8 mouse cellular contexts compared by ENCODE assay signal in genomic region chr9:58555685-58556414, GRCm38 (mm10). TPM values are rescaled to one million over a fixed set of nuclear protein-coding genes. Genes with fewer than 3 reads are reported as not detected.
DNase-seq lines count a peak whose midpoint lies in the region; ATAC-seq and TF ChIP-seq lines count a peak whose summit lies in the region.

No protein-coding gene starts in this region.

- TF ChIP-seq CTCF in kidney, adult 2 months (conservative IDR thresholded peaks at IDR 0.05; ENCODE audit: insufficient read depth, insufficient read length, low read depth, low read length), result no peak
- TF ChIP-seq CTCF in cortical plate, adult 2 months (IDR thresholded peaks at IDR 0.05; ENCODE audit: extremely low read depth, insufficient read depth, low read length), result no peak

- no peak for ATAC-seq in hindbrain, embryonic 16.5 days
- no peak for ATAC-seq in midbrain, embryonic 16.5 days

- H3K27me3 ChIP-seq in kidney, adult 2 months (replicated peaks; ENCODE audit: control insufficient read depth, insufficient read depth, low read length), result no peaks in the 10 kb centered on the region
- no peaks in the 10 kb centered on the region for H3K27me3 ChIP-seq in hindbrain, embryonic 16.5 days (replicated peaks; ENCODE audit: control insufficient read depth, insufficient read depth, low read length)
- H3K27me3 ChIP-seq in midbrain, embryonic 16.5 days (ENCODE audit: control insufficient read depth, insufficient read depth, low read depth, low read length), result no peaks in the 10 kb centered on the region

- H3K4me2 ChIP-seq in hindbrain, embryonic 16.5 days (ENCODE audit: low read length), result peak overlapping the region; percentile 83
- peak overlapping the region; percentile 77 for H3K4me2 ChIP-seq in midbrain, embryonic 16.5 days (ENCODE audit: low read length)

- no peak for DNase-seq in kidney, adult 2 months
- no peak for DNase-seq in kidney, adult 11 months
- no peak for DNase-seq in yolk sac, embryonic 10.5 days (ENCODE audit: low spot score)
- DNase-seq in adrenal gland, postnatal 25 days, result no peak
- DNase-seq in urinary bladder, postnatal 25 days (ENCODE audit: low spot score), result no peak

- H3K9me3 ChIP-seq in hindbrain, embryonic 16.5 days (ENCODE audit: control insufficient read depth, low read length), result no peaks in the 10 kb centered on the region
- H3K9me3 ChIP-seq in midbrain, embryonic 16.5 days (replicated peaks; ENCODE audit: control insufficient read depth, low read length, poor library complexity, severe bottlenecking), result no peaks in the 10 kb centered on the region

- no peaks in the 10 kb centered on the region for H3K36me3 ChIP-seq in kidney, adult 2 months (ENCODE audit: control insufficient read depth, insufficient read depth, low read length)
- H3K36me3 ChIP-seq in hindbrain, embryonic 16.5 days (ENCODE audit: control insufficient read depth, insufficient read depth, low read length), result no peaks in the 10 kb centered on the region
- H3K36me3 ChIP-seq in midbrain, embryonic 16.5 days (ENCODE audit: control insufficient read depth, insufficient read depth, low read length), result no peaks in the 10 kb centered on the region

- H3K27ac ChIP-seq in kidney, adult 2 months (ENCODE audit: insufficient read depth, low read depth, low read length), result no peak overlapping the region
- H3K27ac ChIP-seq in cortical plate, adult 2 months (ENCODE audit: insufficient read depth, low read length), result peak overlapping the region; percentile 94
- H3K27ac ChIP-seq in hindbrain, embryonic 16.5 days (ENCODE audit: low read depth, low read length), result peak overlapping the region; percentile 97
- H3K27ac ChIP-seq in midbrain, embryonic 16.5 days (ENCODE audit: low read length), result peak overlapping the region; percentile 98

- no peak for TF ChIP-seq POLR2A in kidney, adult 2 months (IDR thresholded peaks at IDR 0.05; ENCODE audit: low read depth, low read length)
- no peak for TF ChIP-seq POLR2A in cortical plate, adult 2 months (IDR thresholded peaks at IDR 0.05; ENCODE audit: extremely low read depth, insufficient read depth, low read length)

- WGBS in kidney, adult 2 months, result 40% methylated on average over 9 of the region's 9 CpGs
- WGBS in hindbrain, embryonic 16.5 days, result 17% methylated on average over 9 of the region's 9 CpGs
- 10% methylated on average over 9 of the region's 9 CpGs for WGBS in midbrain, embryonic 16.5 days

- H3K9ac ChIP-seq in hindbrain, embryonic 16.5 days (ENCODE audit: low read depth, low read length), result peak overlapping the region; percentile 95
- peak overlapping the region; percentile 97; the same call in 1 of the 2 replicates for H3K9ac ChIP-seq in midbrain, embryonic 16.5 days (ENCODE audit: low read depth, low read length)

- peak overlapping the region; percentile 53 for H3K4me3 ChIP-seq in kidney, adult 2 months (ENCODE audit: insufficient read depth, low read depth, low read length)
- peak overlapping the region; percentile 56 for H3K4me3 ChIP-seq in cortical plate, adult 2 months (ENCODE audit: insufficient read depth, low read length)
- H3K4me3 ChIP-seq in hindbrain, embryonic 16.5 days (ENCODE audit: low read length), result peak overlapping the region; percentile 78
- H3K4me3 ChIP-seq in midbrain, embryonic 16.5 days (ENCODE audit: low read depth, low read length), result peak overlapping the region; percentile 80

- no peaks in the 10 kb centered on the region for H3K4me1 ChIP-seq in kidney, adult 2 months (ENCODE audit: control insufficient read depth, insufficient read depth, low read length)
- peaks cover 7% of the 10 kb centered on the region for H3K4me1 ChIP-seq in cortical plate, adult 2 months (ENCODE audit: control insufficient read depth, insufficient read depth, low read length)
- peaks cover 17% of the 10 kb centered on the region for H3K4me1 ChIP-seq in hindbrain, embryonic 16.5 days (ENCODE audit: control insufficient read depth, insufficient read depth, low read depth, low read length)
- peaks cover 19% of the 10 kb centered on the region for H3K4me1 ChIP-seq in midbrain, embryonic 16.5 days (ENCODE audit: control insufficient read depth, insufficient read depth, low read length)

RNA-seq across cellular contexts. Expression of gene Cd276, which starts 0.6 kb away (rescaled TPM):
- 1.3 TPM in 2 replicates for polyA plus RNA-seq in kidney, adult 2 months (2012; rRNA removed)
- polyA plus RNA-seq in cortical plate, adult 2 months (2012; rRNA removed), result 9.0 and 9.2 TPM in 2 replicates
- 24.6 and 33.7 TPM in 2 replicates for polyA plus RNA-seq in hindbrain, embryonic 16.5 days (2015; fragmentation: Nextera tagmentation; extraction: Ambion mirVana)
- polyA plus RNA-seq in midbrain, embryonic 16.5 days (2015; fragmentation: Nextera tagmentation; extraction: Ambion mirVana), result 28.9 and 30.9 TPM in 2 replicates
- total RNA-seq in adrenal gland, postnatal 25 days (2021), result 13.6 and 18.3 TPM in 2 replicates

RNA-seq across cellular contexts. Expression of gene Nptn, which starts 26.2 kb away (rescaled TPM):
- 450 and 540 TPM in 2 replicates for polyA plus RNA-seq in kidney, adult 2 months (2012; rRNA removed)
- polyA plus RNA-seq in cortical plate, adult 2 months (2012; rRNA removed), result 1,071 and 1,109 TPM in 2 replicates
- 216 and 258 TPM in 2 replicates for polyA plus RNA-seq in hindbrain, embryonic 16.5 days (2015; fragmentation: Nextera tagmentation; extraction: Ambion mirVana)
- 174 and 197 TPM in 2 replicates for polyA plus RNA-seq in midbrain, embryonic 16.5 days (2015; fragmentation: Nextera tagmentation; extraction: Ambion mirVana)
- total RNA-seq in adrenal gland, postnatal 25 days (2021), result 151 and 177 TPM in 2 replicates
